19 mouse cellular contexts compared by ENCODE assay signal in the genomic region with DNA sequence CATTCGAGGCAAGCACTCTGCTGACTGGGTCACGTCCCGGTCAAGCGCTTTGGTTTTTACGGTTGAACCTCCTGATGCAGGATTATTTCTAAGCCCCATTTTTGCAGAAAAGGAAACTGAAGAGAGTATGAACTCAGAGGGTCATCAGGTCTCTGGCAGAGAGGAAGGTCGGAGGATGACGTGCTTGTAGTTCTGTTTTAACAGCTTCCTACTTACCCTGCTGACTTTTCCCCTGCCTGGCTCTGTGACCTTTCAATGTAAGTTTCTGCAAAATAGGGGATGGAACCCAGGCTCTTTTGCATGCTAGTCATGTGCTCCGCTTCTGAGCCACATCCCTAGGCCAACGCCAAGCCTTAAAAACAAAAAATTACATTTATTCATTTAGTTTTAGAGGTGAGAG. TPM values are rescaled to one million over a fixed set of nuclear protein-coding genes. Genes with fewer than 3 reads are reported as not detected.
DNase-seq lines count a peak whose midpoint lies in the region; ATAC-seq and TF ChIP-seq lines count a peak whose summit lies in the region.
"Had no signal": no experiment of that assay in that cellular context is flagged by ENCODE, and none has a peak within 500 bp of the region (broad histone marks: within the 10 kb centered on the region; RNA-seq: fewer than 3 reads in every experiment).

No protein-coding gene starts in this region.

- H3K9ac ChIP-seq in midbrain, embryonic 15.5 days, result no peak overlapping the region
- H3K9ac ChIP-seq: limb, embryonic 13.5 days; liver, embryonic 15.5 days had no signal

- no peak for TF ChIP-seq POLR2A in bone marrow macrophage, adult 2 months (IDR thresholded peaks at IDR 0.05; ENCODE audit: borderline replicate concordance, low read depth, low read length)

- 58% methylated on average over 9 of the region's 9 CpGs for WGBS in midbrain, embryonic 10.5 days
- WGBS in midbrain, embryonic 15.5 days, result 57% methylated on average over 9 of the region's 9 CpGs

- no peaks in the 10 kb centered on the region for H3K9me3 ChIP-seq in midbrain, embryonic 10.5 days (replicated peaks)
- no peaks in the 10 kb centered on the region for H3K9me3 ChIP-seq in midbrain, embryonic 15.5 days
- H3K9me3 ChIP-seq: heart, embryonic 13.5 days; limb, embryonic 13.5 days; liver, embryonic 15.5 days; midbrain, embryonic 13.5 days had no signal

- no peak for TF ChIP-seq CTCF in bone marrow macrophage, adult 2 months (IDR thresholded peaks at IDR 0.05; ENCODE audit: low read depth, low read length)

- no peaks in the 10 kb centered on the region for H3K36me3 ChIP-seq in midbrain, embryonic 10.5 days
- no peaks in the 10 kb centered on the region for H3K36me3 ChIP-seq in midbrain, embryonic 15.5 days (replicated peaks)
- H3K36me3 ChIP-seq: heart, embryonic 13.5 days; limb, embryonic 13.5 days; liver, embryonic 15.5 days; midbrain, embryonic 13.5 days had no signal

- H3K27ac ChIP-seq in midbrain, embryonic 10.5 days (replicated peaks), result peak overlapping the region; percentile 79
- no peak overlapping the region for H3K27ac ChIP-seq in midbrain, embryonic 15.5 days
- H3K27ac ChIP-seq in bone marrow macrophage, adult 2 months (ENCODE audit: insufficient read depth, low read depth, low read length), result peak overlapping the region; percentile 91
- H3K27ac ChIP-seq: heart, embryonic 13.5 days; hindbrain, postnatal 0 days; limb, embryonic 13.5 days; midbrain, embryonic 13.5 days had no signal

- peaks cover 49% of the 10 kb centered on the region for H3K4me1 ChIP-seq in midbrain, embryonic 10.5 days
- peaks cover 24% of the 10 kb centered on the region for H3K4me1 ChIP-seq in midbrain, embryonic 15.5 days
- H3K4me1 ChIP-seq in bone marrow macrophage, adult 2 months (ENCODE audit: control insufficient read depth, insufficient read depth, low read length), result peaks cover 41% of the 10 kb centered on the region

- no peak for DNase-seq in midbrain, embryonic 10.5 days (ENCODE audit: low spot score)
- peak; percentile 30 for DNase-seq in thymus, postnatal 25 days
- no peak for DNase-seq in thymus, postnatal 10 days (ENCODE audit: low spot score in 2 of 2)
- no peak for DNase-seq in layer of hippocampus, adult 9-10 months (ENCODE audit: low spot score)
- DNase-seq in frontal cortex, postnatal 14 days (ENCODE audit: low spot score in 2 of 2), result no peak
- DNase-seq: kidney, adult 8-10 months; kidney, postnatal 25 days had no signal

- no peak overlapping the region for H3K4me3 ChIP-seq in midbrain, embryonic 10.5 days
- H3K4me3 ChIP-seq in midbrain, embryonic 15.5 days, result no peak overlapping the region
- peak overlapping the region; percentile 3; the same call in 1 of the 2 replicates for H3K4me3 ChIP-seq in bone marrow macrophage, adult 2 months (ENCODE audit: insufficient read depth, low read length)
- H3K4me3 ChIP-seq: erythroblast, embryonic 14.5 days; heart, embryonic 13.5 days; limb, embryonic 13.5 days; liver, embryonic 15.5 days; midbrain, embryonic 13.5 days had no signal

- no peak overlapping the region for H3K4me2 ChIP-seq in midbrain, embryonic 15.5 days
- H3K4me2 ChIP-seq: heart, embryonic 13.5 days; limb, embryonic 13.5 days; liver, embryonic 15.5 days; midbrain, embryonic 13.5 days had no signal

- H3K27me3 ChIP-seq in midbrain, embryonic 10.5 days (ENCODE audit: low read depth, poor library complexity, severe bottlenecking), result peaks cover 36% of the 10 kb centered on the region
- no peaks in the 10 kb centered on the region; the same call in 1 of the 2 replicates for H3K27me3 ChIP-seq in midbrain, embryonic 15.5 days (replicated peaks)
- H3K27me3 ChIP-seq: liver, embryonic 15.5 days; midbrain, embryonic 13.5 days had no signal

- ATAC-seq in midbrain, embryonic 15.5 days (replicated peaks), result no peak
- ATAC-seq: forebrain, embryonic 16.5 days; hindbrain, postnatal 0 days had no signal

RNA-seq across cellular contexts. Expression of a gene that starts 1.1 kb away (rescaled TPM):
- 38.9 and 41.5 TPM in 2 replicates for polyA plus RNA-seq in midbrain, embryonic 10.5 days (2016; fragmentation: Nextera tagmentation; extraction: Ambion mirVana)
- polyA plus RNA-seq in midbrain, embryonic 15.5 days (2015; fragmentation: Nextera tagmentation; extraction: Ambion mirVana), result 36.8 and 39.9 TPM in 2 replicates
- 125 and 126 TPM in 2 replicates for polyA plus RNA-seq in bone marrow macrophage, adult 2 months (2012; ENCODE audit: insufficient read depth, insufficient read length, missing spikeins)

RNA-seq across cellular contexts. Expression of a gene that starts 31.2 kb away (rescaled TPM):
- polyA plus RNA-seq in midbrain, embryonic 10.5 days (2016; fragmentation: Nextera tagmentation; extraction: Ambion mirVana), result not detected in 2 replicates
- polyA plus RNA-seq in midbrain, embryonic 15.5 days (2015; fragmentation: Nextera tagmentation; extraction: Ambion mirVana), result not detected in 2 replicates
- polyA plus RNA-seq in bone marrow macrophage, adult 2 months (2012; ENCODE audit: insufficient read depth, insufficient read length, missing spikeins), result not detected in 2 replicates
- polyA plus RNA-seq: C2C12; embryonic facial prominence, embryonic 11.5 days; erythroblast, embryonic 14.5 days; forebrain, embryonic 16.5 days; heart, embryonic 13.5 days; hindbrain, postnatal 0 days; limb, embryonic 13.5 days; midbrain, embryonic 13.5 days had no signal

RNA-seq across cellular contexts. Expression of a gene that starts 31.8 kb away (rescaled TPM):
- 0.10 TPM in 1 of 2 replicates, not detected in the other for polyA plus RNA-seq in midbrain, embryonic 10.5 days (2016; fragmentation: Nextera tagmentation; extraction: Ambion mirVana)
- not detected in 2 replicates for polyA plus RNA-seq in midbrain, embryonic 15.5 days (2015; fragmentation: Nextera tagmentation; extraction: Ambion mirVana)
- polyA plus RNA-seq in bone marrow macrophage, adult 2 months (2012; ENCODE audit: insufficient read depth, insufficient read length, missing spikeins), result not detected in 2 replicates
- polyA plus RNA-seq: embryonic facial prominence, embryonic 11.5 days; erythroblast, embryonic 14.5 days; forebrain, embryonic 16.5 days; gonadal fat pad, adult 2 months; heart, embryonic 13.5 days; hindbrain, postnatal 0 days; limb, embryonic 13.5 days; liver, embryonic 15.5 days; midbrain, embryonic 13.5 days had no signal

RNA-seq across cellular contexts. Expression of a gene that starts 35.4 kb away (rescaled TPM):
- polyA plus RNA-seq in midbrain, embryonic 10.5 days (2016; fragmentation: Nextera tagmentation; extraction: Ambion mirVana), result 0.04 TPM in 1 of 2 replicates, not detected in the other
- polyA plus RNA-seq in midbrain, embryonic 15.5 days (2015; fragmentation: Nextera tagmentation; extraction: Ambion mirVana), result 0.17 TPM in 1 of 2 replicates, not detected in the other
- polyA plus RNA-seq in bone marrow macrophage, adult 2 months (2012; ENCODE audit: insufficient read depth, insufficient read length, missing spikeins), result not detected in 2 replicates
- polyA plus RNA-seq: embryonic facial prominence, embryonic 11.5 days; erythroblast, embryonic 14.5 days; heart, embryonic 13.5 days; limb, embryonic 13.5 days; midbrain, embryonic 13.5 days had no signal

RNA-seq across cellular contexts. Expression of a gene that starts 46.3 kb away (rescaled TPM):
- 2.5 and 3.1 TPM in 2 replicates for polyA plus RNA-seq in midbrain, embryonic 10.5 days (2016; fragmentation: Nextera tagmentation; extraction: Ambion mirVana)
- polyA plus RNA-seq in midbrain, embryonic 15.5 days (2015; fragmentation: Nextera tagmentation; extraction: Ambion mirVana), result 0.63 and 1.5 TPM in 2 replicates
- not detected in 2 replicates for polyA plus RNA-seq in bone marrow macrophage, adult 2 months (2012; ENCODE audit: insufficient read depth, insufficient read length, missing spikeins)
- polyA plus RNA-seq: erythroblast, embryonic 14.5 days; forebrain, embryonic 16.5 days; gonadal fat pad, adult 2 months; heart, embryonic 13.5 days; limb, embryonic 13.5 days; liver, embryonic 15.5 days had no signal
